Mouse (Mus musculus) MEL (cell line): ENCODE data around the gene Mast3. TPM values are rescaled to one million over a fixed set of nuclear protein-coding genes. Genes with fewer than 3 reads are reported as not detected.

Experiments
- DNase-seq: peaks from one replicate; pipeline ENCODE4 v3.0.0; 2011; ENCODE audit warnings: low read depth, low spot score
- H3K27ac ChIP-seq: 2 replicates; pipeline ENCODE4 v1.5.1; 2012; ENCODE audit warnings: low read depth, mild to moderate bottlenecking, control low read depth, low read length, moderate library complexity; ENCODE audit not compliant: control insufficient read depth
- H3K27me3 ChIP-seq, 2 experiments: fragments of 150-350 bp in 1 of 2; sonication (generic) in 1 of 2; 2 replicates each; pipeline ENCODE4 v1.6.1; 2012; ENCODE audit warnings: low read length in 2 of 2, mild to moderate bottlenecking in 2 of 2, improper control_type of control experiment in 1 of 2, moderate library complexity in 1 of 2; ENCODE audit not compliant: insufficient read depth in 2 of 2, control insufficient read depth in 1 of 2
- H3K36me3 ChIP-seq, 2 experiments: 2 replicates each; pipeline ENCODE4 v1.6.1; 2012 to 2014; ENCODE audit warnings: low read length in 2 of 2, improper control_type of control experiment in 1 of 2, inconsistent platforms in 1 of 2, mild to moderate bottlenecking in 1 of 2; ENCODE audit not compliant: insufficient read depth in 2 of 2, control insufficient read depth in 1 of 2
- H3K4me1 ChIP-seq, 2 experiments: fragments of 150-350 bp in 1 of 2; sonication (generic) in 1 of 2; 2 replicates each; pipeline ENCODE4 v1.6.1; 2012; ENCODE audit warnings: low read length in 2 of 2, improper control_type of control experiment in 1 of 2, mild to moderate bottlenecking in 1 of 2; ENCODE audit not compliant: insufficient read depth in 2 of 2, control insufficient read depth in 1 of 2
- H3K4me3 ChIP-seq, 2 experiments: fragments of 150-350 bp in 1 of 2; sonication (generic) in 1 of 2; 2 replicates each; pipeline ENCODE4 v1.5.1; 2012; ENCODE audit warnings: low read depth in 2 of 2, low read length in 2 of 2, mild to moderate bottlenecking in 2 of 2, moderate library complexity in 2 of 2, control low read depth in 1 of 2, improper control_type of control experiment in 1 of 2; ENCODE audit not compliant: control insufficient read depth in 1 of 2, insufficient read depth in 1 of 2
- H3K79me2 ChIP-seq: 2 replicates; pipeline ENCODE4 v1.6.1; 2012; ENCODE audit warnings: mild to moderate bottlenecking, low read length, moderate library complexity; ENCODE audit not compliant: control insufficient read depth, poor library complexity, insufficient read depth
- H3K9ac ChIP-seq: 2 replicates; pipeline ENCODE4 v1.6.1; 2012; ENCODE audit warnings: low read depth, mild to moderate bottlenecking, control low read depth, low read length, moderate library complexity; ENCODE audit not compliant: control insufficient read depth, poor library complexity, severe bottlenecking
- H3K9me3 ChIP-seq: fragments of 150-350 bp; sonication (generic); replicated peaks from 2 replicates; pipeline ENCODE4 v1.6.1; 2012; ENCODE audit warnings: mild to moderate bottlenecking, low read length, improper control_type of control experiment, moderate library complexity; ENCODE audit not compliant: insufficient read depth
- BHLHE40 ChIP-seq: IDR thresholded peaks from 2 replicates; pipeline ENCODE4 v1.6.1; 2012; ENCODE audit warnings: low read depth, mild to moderate bottlenecking, inconsistent platforms, low read length, improper control_type of control experiment, borderline replicate concordance
- CHD1 ChIP-seq: IDR thresholded peaks from 2 replicates; pipeline ENCODE4 v1.6.1; 2012; ENCODE audit warnings: low read depth, mild to moderate bottlenecking, inconsistent platforms, low read length, improper control_type of control experiment
- CHD2 ChIP-seq: IDR thresholded peaks from 2 replicates; pipeline ENCODE4 v1.6.1; 2011; ENCODE audit warnings: low read length, improper control_type of control experiment
- CTCF ChIP-seq, 3 experiments: IDR thresholded peaks in 2 of 3; conservative IDR thresholded peaks in 1 of 3; 2 replicates each; pipeline ENCODE4 v1.5.1; 2011 to 2012; ENCODE audit warnings: low read length in 3 of 3, low read depth in 2 of 3, mild to moderate bottlenecking in 2 of 3, improper control_type of control experiment in 1 of 3, inconsistent platforms in 1 of 3, mixed read lengths in 1 of 3, moderate library complexity in 1 of 3; ENCODE audit not compliant: control insufficient read depth in 1 of 3, insufficient read depth in 1 of 3, poor library complexity in 1 of 3, severe bottlenecking in 1 of 3
- E2F4 ChIP-seq: IDR thresholded peaks from 2 replicates; pipeline ENCODE4 v1.6.1; 2011; ENCODE audit warnings: low read depth, low read length, improper control_type of control experiment, borderline replicate concordance
- ELF1 ChIP-seq: IDR thresholded peaks from 2 replicates; pipeline ENCODE4 v1.6.1; 2014; ENCODE audit warnings: low read depth, mild to moderate bottlenecking, inconsistent platforms, low read length, improper control_type of control experiment, moderate library complexity
- EP300 ChIP-seq, 2 experiments: IDR thresholded peaks; 2 replicates each; pipeline ENCODE4 v1.6.1; 2011; ENCODE audit warnings: improper control_type of control experiment in 2 of 2, low read length in 2 of 2, low read depth in 1 of 2, mild to moderate bottlenecking in 1 of 2
- ETS1 ChIP-seq: IDR thresholded peaks from 2 replicates; pipeline ENCODE4 v1.6.1; 2012; ENCODE audit warnings: low read depth, mild to moderate bottlenecking, inconsistent platforms, low read length, improper control_type of control experiment, moderate library complexity
- GABPA ChIP-seq: IDR thresholded peaks from 2 replicates; pipeline ENCODE4 v1.6.1; 2012; ENCODE audit warnings: low read depth, mild to moderate bottlenecking, inconsistent platforms, low read length, improper control_type of control experiment, moderate library complexity
- GATA1 ChIP-seq: IDR thresholded peaks from 2 replicates; pipeline ENCODE4 v1.6.1; 2011; ENCODE audit warnings: low read depth, low read length, improper control_type of control experiment
- HCFC1 ChIP-seq: IDR thresholded peaks from 2 replicates; pipeline ENCODE4 v1.6.1; 2012; ENCODE audit warnings: low read depth, mild to moderate bottlenecking, inconsistent platforms, low read length, improper control_type of control experiment, moderate library complexity
- JUND ChIP-seq: IDR thresholded peaks from 2 replicates; pipeline ENCODE4 v1.6.1; 2011; ENCODE audit warnings: low read depth, mild to moderate bottlenecking, improper control_type of control experiment, low read length
- KAT2A ChIP-seq: conservative IDR thresholded peaks from 2 replicates; pipeline ENCODE4 v1.6.1; 2012; ENCODE audit warnings: low read depth, low read length, improper control_type of control experiment, inconsistent platforms
- MAFK ChIP-seq: IDR thresholded peaks from 2 replicates; pipeline ENCODE4 v1.6.1; 2011; ENCODE audit warnings: low read depth, mild to moderate bottlenecking, low read length, improper control_type of control experiment, borderline replicate concordance
- MAX ChIP-seq: IDR thresholded peaks from 2 replicates; pipeline ENCODE4 v1.6.1; 2011; ENCODE audit warnings: low read length, improper control_type of control experiment
- MAZ ChIP-seq: IDR thresholded peaks from 2 replicates; pipeline ENCODE4 v1.6.1; 2012; ENCODE audit warnings: low read depth, mild to moderate bottlenecking, inconsistent platforms, low read length, improper control_type of control experiment
- MEF2A ChIP-seq: IDR thresholded peaks from 2 replicates; pipeline ENCODE4 v1.6.1; 2014; ENCODE audit warnings: low read depth, mild to moderate bottlenecking, inconsistent platforms, low read length, improper control_type of control experiment; ENCODE audit not compliant: poor library complexity, insufficient replicate concordance, severe bottlenecking; ENCODE audit errors: extremely low read depth
- MXI1 ChIP-seq: IDR thresholded peaks from 2 replicates; pipeline ENCODE4 v1.6.1; 2011; ENCODE audit warnings: mild to moderate bottlenecking, low read depth, low read length, improper control_type of control experiment
- MYB ChIP-seq: IDR thresholded peaks from 2 replicates; pipeline ENCODE4 v1.6.1; 2011; ENCODE audit warnings: mild to moderate bottlenecking, low read depth, low read length, improper control_type of control experiment
- MYC ChIP-seq: IDR thresholded peaks from 2 replicates; pipeline ENCODE4 v1.6.1; 2011; ENCODE audit warnings: low read depth, mild to moderate bottlenecking, low read length, improper control_type of control experiment, moderate library complexity
- NELFE ChIP-seq: IDR thresholded peaks from 2 replicates; pipeline ENCODE4 v1.6.1; 2011; ENCODE audit warnings: low read depth, low read length, improper control_type of control experiment
- NRF1 ChIP-seq: IDR thresholded peaks from 2 replicates; pipeline ENCODE4 v1.6.1; 2014; ENCODE audit warnings: low read depth, mild to moderate bottlenecking, inconsistent platforms, low read length, improper control_type of control experiment, moderate library complexity; ENCODE audit not compliant: poor library complexity, insufficient read depth, severe bottlenecking
- POLR2A ChIP-seq, 2 experiments: IDR thresholded peaks; 2 replicates each; pipeline ENCODE4 v1.6.1; 2011 to 2012; ENCODE audit warnings: low read length in 2 of 2, mild to moderate bottlenecking in 2 of 2, control low read depth in 1 of 2, improper control_type of control experiment in 1 of 2, low read depth in 1 of 2, moderate library complexity in 1 of 2; ENCODE audit not compliant: control insufficient read depth in 1 of 2, insufficient read depth in 1 of 2, poor library complexity in 1 of 2
- POLR2AphosphoS2 ChIP-seq: IDR thresholded peaks from 2 replicates; pipeline ENCODE4 v1.6.1; 2011; ENCODE audit warnings: low read length, improper control_type of control experiment
- POLR2AphosphoS5 ChIP-seq: IDR thresholded peaks from 2 replicates; pipeline ENCODE4 v1.6.1; 2012; ENCODE audit warnings: low read depth, borderline replicate concordance, mild to moderate bottlenecking, inconsistent platforms, low read length, moderate library complexity, mixed read lengths
- RAD21 ChIP-seq: IDR thresholded peaks from 2 replicates; pipeline ENCODE4 v1.6.1; 2011; ENCODE audit warnings: mild to moderate bottlenecking, low read depth, low read length, improper control_type of control experiment
- RCOR1 ChIP-seq: IDR thresholded peaks from 2 replicates; pipeline ENCODE4 v1.6.1; 2012; ENCODE audit warnings: low read depth, mild to moderate bottlenecking, inconsistent platforms, low read length, improper control_type of control experiment
- SIN3A ChIP-seq: IDR thresholded peaks from 2 replicates; pipeline ENCODE4 v1.6.1; 2012; ENCODE audit warnings: low read length, improper control_type of control experiment, inconsistent platforms
- SMC3 ChIP-seq: IDR thresholded peaks from 2 replicates; pipeline ENCODE4 v1.6.1; 2011; ENCODE audit warnings: low read depth, low read length, improper control_type of control experiment
- TAL1 ChIP-seq: IDR thresholded peaks from 2 replicates; pipeline ENCODE4 v1.6.1; 2012; ENCODE audit warnings: mild to moderate bottlenecking, inconsistent platforms, low read length, moderate library complexity, mixed read lengths
- TBP ChIP-seq: IDR thresholded peaks from 2 replicates; pipeline ENCODE4 v1.8.0; 2011; ENCODE audit warnings: low read depth, low read length, improper control_type of control experiment
- TCF12 ChIP-seq: IDR thresholded peaks from 2 replicates; pipeline ENCODE4 v1.6.1; 2014; ENCODE audit warnings: low read depth, mild to moderate bottlenecking, inconsistent platforms, low read length, improper control_type of control experiment, moderate library complexity
- UBTF ChIP-seq: IDR thresholded peaks from 2 replicates; pipeline ENCODE4 v1.6.1; 2012; ENCODE audit warnings: low read depth, mild to moderate bottlenecking, inconsistent platforms, low read length, improper control_type of control experiment, moderate library complexity, borderline replicate concordance; ENCODE audit not compliant: insufficient read depth
- USF1 ChIP-seq: IDR thresholded peaks from 2 replicates; pipeline ENCODE4 v1.6.1; 2014; ENCODE audit warnings: low read depth, mild to moderate bottlenecking, inconsistent platforms, low read length, improper control_type of control experiment, moderate library complexity
- ZC3H11A ChIP-seq: IDR thresholded peaks from 2 replicates; pipeline ENCODE4 v1.6.1; 2012; ENCODE audit warnings: low read depth, mild to moderate bottlenecking, inconsistent platforms, low read length, improper control_type of control experiment
- ZKSCAN1 ChIP-seq: IDR thresholded peaks from 2 replicates; pipeline ENCODE4 v1.6.1; 2012; ENCODE audit warnings: low read depth, mild to moderate bottlenecking, inconsistent platforms, low read length, improper control_type of control experiment, moderate library complexity
- ZMIZ1 ChIP-seq: IDR thresholded peaks from 2 replicates; pipeline ENCODE4 v1.6.1; 2012; ENCODE audit warnings: low read depth, mild to moderate bottlenecking, inconsistent platforms, low read length, improper control_type of control experiment, moderate library complexity
- ZNF384 ChIP-seq: IDR thresholded peaks from 2 replicates; pipeline ENCODE4 v1.6.1; 2012; ENCODE audit warnings: low read depth, mild to moderate bottlenecking, inconsistent platforms, low read length, improper control_type of control experiment
- polyA plus RNA-seq, 2 experiments: library from polyadenylated mRNA; stranded (reverse) in 1 of 2; unstranded in 1 of 2; fragments of >175 nt in 1 of 2; fragments of >200 nt in 1 of 2; gene quantifications; 2 replicates each; pipeline versions ENCODE4 v1.2.1 to v1.2.4; 2012; ENCODE audit warnings: low replicate concordance in 2 of 2, low read depth in 1 of 2; ENCODE audit not compliant: insufficient read length in 2 of 2, insufficient read depth in 1 of 2, missing spikeins in 1 of 2
- total RNA-seq: library from RNA; depleted of rRNA; stranded (reverse); fragments of 300-350 nt; gene quantifications from 2 replicates; pipeline ENCODE4 v1.2.3, GENCODE M21; 2012

The Mast3 gene
- total and polyA plus RNA-seq, 3 experiments = 13.5 to 54.7 TPM; not detected in 1

DNA sequence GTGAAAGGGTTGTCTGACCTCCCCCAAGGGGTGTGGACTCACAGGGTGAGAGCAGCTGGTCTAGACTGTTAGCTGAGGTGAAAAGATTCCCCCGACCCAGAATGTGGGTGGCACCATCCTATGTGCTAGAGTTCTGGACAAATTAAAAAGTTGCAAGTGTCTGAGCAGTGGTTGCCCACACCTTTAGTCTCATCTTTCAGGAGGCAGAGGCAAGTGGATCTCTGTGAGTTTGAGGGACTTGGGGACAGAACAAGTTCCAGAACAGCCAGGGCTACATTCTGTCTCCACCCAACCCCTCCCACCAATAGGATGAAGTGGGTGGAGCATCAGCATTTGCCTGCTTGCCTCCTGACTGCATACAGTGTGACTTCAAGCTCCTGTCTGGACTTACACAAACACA is 42.7 kb downstream of the Mast3 start:
- H3K79me2 ChIP-seq = peaks cover 11% of the 10 kb centered on the region
- H3K27ac ChIP-seq = peak overlapping the region; percentile 83
- no peak overlapping the region for H3K4me3 ChIP-seq
- peak; percentile 81 for DNase-seq
- H3K27me3 ChIP-seq = no peaks in the 10 kb centered on the region
- peaks cover 0 to 23% of the 10 kb centered on the region in 2 experiments; a peak in 2 of 4 replicates for H3K36me3 ChIP-seq
- H3K9me3 ChIP-seq = no peaks in the 10 kb centered on the region
- H3K9ac ChIP-seq = peak overlapping the region; percentile 83; the same call in 1 of the 2 replicates
- peaks cover 12 to 34% of the 10 kb centered on the region in 2 experiments for H3K4me1 ChIP-seq
- TF ChIP-seq RAD21 = no peak
- no peak for TF ChIP-seq UBTF
- TF ChIP-seq E2F4 = no peak
- no peak for TF ChIP-seq TBP
- TF ChIP-seq JUND = no peak
- TF ChIP-seq MYB = no peak
- no peak for TF ChIP-seq TAL1
- TF ChIP-seq BHLHE40 = no peak
- TF ChIP-seq NELFE = peak; percentile 35; the same call in 1 of the 2 replicates
- TF ChIP-seq ZC3H11A = no peak
- no peak for TF ChIP-seq MAFK
- no peak for TF ChIP-seq MYC
- TF ChIP-seq CHD1 = no peak
- TF ChIP-seq RCOR1 = no peak
- TF ChIP-seq EP300 (IDR thresholded peaks at IDR 0.05; ENCODE audit: low read depth in 1 of 2, low read length in 2 of 2) = no peak
- peak; percentile 40; the same call in 1 of the 2 replicates for TF ChIP-seq ZMIZ1
- peak; percentile 58; the same call in 1 of the 2 replicates for TF ChIP-seq MAX
- peak in 1 of 2 experiments; percentile 40; a peak in 1 of 4 replicates for TF ChIP-seq POLR2A (IDR thresholded peaks at IDR 0.05; ENCODE audit: control insufficient read depth in 1 of 2, insufficient read depth in 1 of 2, low read depth in 1 of 2, low read length in 2 of 2, poor library complexity in 1 of 2)
- TF ChIP-seq ZNF384 = no peak
- TF ChIP-seq ETS1 = no peak
- TF ChIP-seq MAZ = 0 out of 2 replicates have a peak, but pooled peaks have one; percentile 50
- no peak for TF ChIP-seq KAT2A
- 0 out of 2 replicates have a peak, but pooled peaks have one; percentile 14 for TF ChIP-seq TCF12
- TF ChIP-seq SIN3A = peak; percentile 49
- TF ChIP-seq SMC3 = no peak
- TF ChIP-seq GABPA = no peak
- TF ChIP-seq ELF1 = 0 out of 2 replicates have a peak, but pooled peaks have one; percentile 22
- no peak for TF ChIP-seq HCFC1
- TF ChIP-seq GATA1 = no peak
- TF ChIP-seq MEF2A = no peak
- no peak for TF ChIP-seq USF1
- TF ChIP-seq CTCF (IDR thresholded peaks at IDR 0.05 in 2 of 3, conservative IDR thresholded peaks at IDR 0.05 in 1 of 3; ENCODE audit: control insufficient read depth in 1 of 3, insufficient read depth in 1 of 3, low read depth in 2 of 3, low read length in 3 of 3, poor library complexity in 1 of 3, severe bottlenecking in 1 of 3) = no peak
- peak; percentile 22; the same call in 1 of the 2 replicates for TF ChIP-seq NRF1
- TF ChIP-seq MXI1 = peak; percentile 26; the same call in 1 of the 2 replicates
- TF ChIP-seq POLR2AphosphoS5 = no peak
- TF ChIP-seq CHD2 = no peak; the same call in 1 of the 2 replicates
- TF ChIP-seq ZKSCAN1 = 0 out of 2 replicates have a peak, but pooled peaks have one; percentile 21
- TF ChIP-seq POLR2AphosphoS2 = no peak
